Mouse (Mus musculus): ENCODE results near the gene Dennd6a. TPM values are rescaled to one million over a fixed set of nuclear protein-coding genes. Genes with fewer than 3 reads are reported as not detected.
A peak's percentile ranks its signal among the peaks of the same experiment; 100 is the strongest.
"Not testable (repeated sequence)": the region's sequence is repeated elsewhere in the genome, so short reads cannot be mapped to it uniquely, and the experiment has no call there.

The Dennd6a gene
- 11.5 and 12.0 TPM in 2 replicates for polyA plus RNA-seq (2012; rRNA removed)

GRCm38 (mm10) chr14:26573556-26573955 is at the start of gene Dennd6a:
TSS of gene Dennd6a (plus strand) at chr14:26573856.
- not testable (repeated sequence) for H3K4me1 ChIP-seq (ENCODE audit: control insufficient read depth, insufficient read depth, low read length); H3K36me3 ChIP-seq (ENCODE audit: control insufficient read depth, insufficient read depth, low read length); H3K4me3 ChIP-seq (ENCODE audit: insufficient read depth, low read depth, low read length); H3K27me3 ChIP-seq (replicated peaks; ENCODE audit: control insufficient read depth, insufficient read depth, low read length); H3K27ac ChIP-seq (ENCODE audit: insufficient read depth, low read depth, low read length); DNase-seq
- 90% methylated on average over 5 of the region's 5 CpGs for WGBS

- Histone ChIP-seq H3K4me3 (ENCODE audit: insufficient read depth, low read depth, low read length) (no peak overlapping the region), H3K4me1 (ENCODE audit: control insufficient read depth, insufficient read depth, low read length) (peaks cover 35% of the 10 kb centered on the region), H3K36me3 (ENCODE audit: control insufficient read depth, insufficient read depth, low read length) (no peaks in the 10 kb centered on the region; the same call in 1 of the 2 replicates), H3K27me3 (replicated peaks; ENCODE audit: control insufficient read depth, insufficient read depth, low read length) (no peaks in the 10 kb centered on the region), H3K27ac (ENCODE audit: insufficient read depth, low read depth, low read length) (no peak overlapping the region)
- peak; percentile 34 for DNase-seq
- TF ChIP-seq POLR2A (IDR thresholded peaks at IDR 0.05; ENCODE audit: low read depth, low read length) (no peak), CTCF (conservative IDR thresholded peaks at IDR 0.05; ENCODE audit: insufficient read depth, insufficient read length, low read depth, low read length) (no peak)
- WGBS, result 39% methylated on average over 3 of the region's 3 CpGs
These were observed 47.7 kb upstream of the Dennd6a start for GRCm38 (mm10) chr14:26525955-26526354.

- TF ChIP-seq POLR2A (IDR thresholded peaks at IDR 0.05; ENCODE audit: low read depth, low read length), result no peak
- no peak for TF ChIP-seq CTCF (conservative IDR thresholded peaks at IDR 0.05; ENCODE audit: insufficient read depth, insufficient read length, low read depth, low read length)
- 68% methylated on average over 2 of the region's 2 CpGs for WGBS
- Histone ChIP-seq H3K4me1 (ENCODE audit: control insufficient read depth, insufficient read depth, low read length) (peaks cover 41% of the 10 kb centered on the region), H3K27me3 (replicated peaks; ENCODE audit: control insufficient read depth, insufficient read depth, low read length) (no peaks in the 10 kb centered on the region), H3K27ac (ENCODE audit: insufficient read depth, low read depth, low read length) (no peak overlapping the region), H3K36me3 (ENCODE audit: control insufficient read depth, insufficient read depth, low read length) (no peaks in the 10 kb centered on the region; the same call in 1 of the 2 replicates), H3K4me3 (ENCODE audit: insufficient read depth, low read depth, low read length) (no peak overlapping the region)
- DNase-seq, result no peak
These were observed 45.4 kb upstream of the Dennd6a start for GRCm38 (mm10) chr14:26528296-26528695.

- H3K4me3 ChIP-seq (ENCODE audit: insufficient read depth, low read depth, low read length), result no peak overlapping the region
- H3K4me1 ChIP-seq (ENCODE audit: control insufficient read depth, insufficient read depth, low read length), result peaks cover 42% of the 10 kb centered on the region
- no peak for TF ChIP-seq CTCF (conservative IDR thresholded peaks at IDR 0.05; ENCODE audit: insufficient read depth, insufficient read length, low read depth, low read length)
- TF ChIP-seq POLR2A (IDR thresholded peaks at IDR 0.05; ENCODE audit: low read depth, low read length), result no peak
- H3K36me3 ChIP-seq (ENCODE audit: control insufficient read depth, insufficient read depth, low read length), result no peaks in the 10 kb centered on the region
- peak overlapping the region; percentile 51 for H3K27ac ChIP-seq (ENCODE audit: insufficient read depth, low read depth, low read length)
- DNase-seq, result peak; percentile 91
- H3K27me3 ChIP-seq (replicated peaks; ENCODE audit: control insufficient read depth, insufficient read depth, low read length), result no peaks in the 10 kb centered on the region
- 14% methylated on average over 7 of the region's 7 CpGs for WGBS
These were observed 43.3 kb upstream of the Dennd6a start for GRCm38 (mm10) chr14:26530350-26530749.

GRCm38 (mm10) chr14:26531410-26532313 is 42.0 kb upstream of the Dennd6a start:
- TF ChIP-seq CTCF (conservative IDR thresholded peaks at IDR 0.05; ENCODE audit: insufficient read depth, insufficient read length, low read depth, low read length) (no peak), POLR2A (IDR thresholded peaks at IDR 0.05; ENCODE audit: low read depth, low read length) (no peak)
- 44% methylated on average over 10 of the region's 10 CpGs for WGBS
- Histone ChIP-seq H3K27ac (ENCODE audit: insufficient read depth, low read depth, low read length) (no peak overlapping the region), H3K4me3 (ENCODE audit: insufficient read depth, low read depth, low read length) (no peak overlapping the region), H3K4me1 (ENCODE audit: control insufficient read depth, insufficient read depth, low read length) (peaks cover 37% of the 10 kb centered on the region), H3K27me3 (replicated peaks; ENCODE audit: control insufficient read depth, insufficient read depth, low read length) (no peaks in the 10 kb centered on the region), H3K36me3 (ENCODE audit: control insufficient read depth, insufficient read depth, low read length) (no peaks in the 10 kb centered on the region)
- DNase-seq, result no peak

- H3K4me3 ChIP-seq (ENCODE audit: insufficient read depth, low read depth, low read length), result peak overlapping the region; percentile 70
- no peak for DNase-seq
- WGBS, result 36% methylated on average over 9 of the region's 9 CpGs
- H3K27me3 ChIP-seq (replicated peaks; ENCODE audit: control insufficient read depth, insufficient read depth, low read length), result no peaks in the 10 kb centered on the region
- H3K36me3 ChIP-seq (ENCODE audit: control insufficient read depth, insufficient read depth, low read length), result no peaks in the 10 kb centered on the region
- no peak for TF ChIP-seq POLR2A (IDR thresholded peaks at IDR 0.05; ENCODE audit: low read depth, low read length)
- TF ChIP-seq CTCF (conservative IDR thresholded peaks at IDR 0.05; ENCODE audit: insufficient read depth, insufficient read length, low read depth, low read length), result no peak
- H3K27ac ChIP-seq (ENCODE audit: insufficient read depth, low read depth, low read length), result no peak overlapping the region; the same call in 1 of the 2 replicates
- H3K4me1 ChIP-seq (ENCODE audit: control insufficient read depth, insufficient read depth, low read length), result peaks cover 33% of the 10 kb centered on the region
These were observed 40.9 kb upstream of the Dennd6a start for GRCm38 (mm10) chr14:26532752-26533151.

- Histone ChIP-seq H3K4me1 (ENCODE audit: control insufficient read depth, insufficient read depth, low read length) (peaks cover 31% of the 10 kb centered on the region), H3K36me3 (ENCODE audit: control insufficient read depth, insufficient read depth, low read length) (no peaks in the 10 kb centered on the region), H3K27ac (ENCODE audit: insufficient read depth, low read depth, low read length) (peak overlapping the region; percentile 3; the same call in 1 of the 2 replicates), H3K27me3 (replicated peaks; ENCODE audit: control insufficient read depth, insufficient read depth, low read length) (no peaks in the 10 kb centered on the region), H3K4me3 (ENCODE audit: insufficient read depth, low read depth, low read length) (peak overlapping the region; percentile 70)
- TF ChIP-seq POLR2A (IDR thresholded peaks at IDR 0.05; ENCODE audit: low read depth, low read length), result no peak
- 10% methylated on average over 19 of the region's 19 CpGs for whole genome bisulfite sequencing
- DNase-seq, result peak; percentile 30
These were observed 40.4 kb upstream of the Dennd6a start for GRCm38 (mm10) chr14:26533267-26533666.

Measured in kidney, adult 2 months (tissue).